Mouse (Mus musculus): ENCODE data around the gene Pax8.

GRCm38 (mm10) chr2:24469102-24469501 is 6.3 kb downstream of the Pax8 start:
- no peak for TF ChIP-seq EP300 (IDR thresholded peaks at IDR 0.05; ENCODE audit: insufficient read depth, low read depth, low read length)
- no peak for TF ChIP-seq CTCF (IDR thresholded peaks at IDR 0.05; ENCODE audit: low read depth, low read length)
- no peak for TF ChIP-seq POLR2A (IDR thresholded peaks at IDR 0.05; ENCODE audit: insufficient read depth, low read length)

Measured in ES-Bruce4 (cell line).